Mouse (Mus musculus) liver, embryonic 18 days (tissue): ENCODE measurements around the gene Olfr1416. TPM values are rescaled to one million over a fixed set of nuclear protein-coding genes. Genes with fewer than 3 reads are reported as not detected.

Experiments
- polyA plus RNA-seq: library from polyadenylated mRNA; depleted of rRNA; stranded (reverse); fragments of >200 nt; gene quantifications from 2 replicates; pipeline ENCODE4 v1.2.3, GENCODE M21; 2012; rRNA removed

Olfr1416 gene
- not detected in 2 replicates for polyA plus RNA-seq

GRCm38 (mm10) chr1:92485013-92485412 is at the start of gene Olfr1416:
Gene Olfr1416 (minus strand): TSS chr1:92485113.

GRCm38 (mm10) chr1:92518561-92518960 is 33.6 kb upstream of the Olfr1416 start, which contains the start of gene Olfr1414:
Gene Olfr1414 (minus strand): TSS chr1:92518661.

DNA sequence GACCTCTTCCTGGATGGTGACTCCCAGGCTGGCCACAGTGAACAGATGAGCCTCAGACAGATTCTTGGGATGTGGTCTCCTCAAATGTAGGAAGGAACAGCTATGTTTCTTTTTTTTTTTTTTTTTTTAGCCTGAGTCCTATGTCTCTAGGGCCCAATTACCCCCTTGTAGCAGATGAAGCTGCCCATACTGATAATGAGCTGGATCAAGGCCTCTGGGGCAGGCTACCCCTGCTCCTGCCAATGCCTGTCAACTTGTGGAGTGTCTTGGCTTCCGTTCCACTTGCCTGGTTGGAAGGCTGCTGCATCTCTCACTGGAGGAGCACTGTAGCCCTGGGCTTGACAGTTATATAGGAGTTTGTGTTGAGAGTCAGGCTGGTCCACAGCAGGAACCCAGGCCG is 11.1 kb upstream of the Olfr1416 start, which contains the start of gene Olfr1415:
Gene Olfr1415, minus strand, starts transcription at position 101 of the 400 bp plus-strand sequence.

GRCm38 (mm10) chr1:92473165-92474041 is 11.5 kb downstream of the Olfr1416 start, which contains the start of gene Ndufa10:
Gene Ndufa10 (minus strand): TSS chr1:92473860.

Other genes starting within 250 kb of the Olfr1416 start
- gene Ndufa10, start 11.3 kb downstream of the Olfr1416 start, polyA plus RNA-seq: 57.4 and 60.2 TPM in 2 replicates
- not detected in 2 replicates for gene Olfr1415, start 11.0 kb upstream of the Olfr1416 start, polyA plus RNA-seq
- gene Olfr1414, start 33.5 kb upstream of the Olfr1416 start, polyA plus RNA-seq: not detected in 2 replicates
- gene Olfr1413, start 86.2 kb upstream of the Olfr1416 start, polyA plus RNA-seq: not detected in 2 replicates
- not detected in 2 replicates for gene Olfr1412, start 100.7 kb upstream of the Olfr1416 start, polyA plus RNA-seq
- gene Olfr1411, start 109.3 kb upstream of the Olfr1416 start, polyA plus RNA-seq: not detected in 2 replicates
- gene Olfr1410, start 120.7 kb upstream of the Olfr1416 start, polyA plus RNA-seq: not detected in 2 replicates
- not detected in 2 replicates for gene Olfr12, start 132.7 kb upstream of the Olfr1416 start, polyA plus RNA-seq
- gene Cops9, start 156.9 kb upstream of the Olfr1416 start, polyA plus RNA-seq: 97.7 and 127 TPM in 2 replicates
- gene Otos, start 163.7 kb upstream of the Olfr1416 start, polyA plus RNA-seq: 0.12 and 0.24 TPM in 2 replicates